Mouse (Mus musculus): ENCODE results near the gene Denr. TPM values are rescaled to one million over a fixed set of nuclear protein-coding genes. Genes with fewer than 3 reads are reported as not detected.
A peak's percentile ranks its signal among the peaks of the same experiment; 100 is the strongest.

Gene Denr
- 10 to 100 TPM; 56.7 to 61.4 TPM for total RNA-seq (2021)

- peak; percentile 100 for DNase-seq
Measured at GRCm38 (mm10) chr5:123906976-123907630, at the start of gene Denr. TSS of gene Denr (plus strand) at chr5:123907175.

GRCm38 (mm10) chr5:123858798-123859197 is 48.2 kb upstream of the Denr start:
- no peak for DNase-seq

- no peak for DNase-seq
Measured at GRCm38 (mm10) chr5:123862374-123863350, 44.3 kb upstream of the Denr start.

- DNase-seq, result no peak
Measured at GRCm38 (mm10) chr5:123863934-123864333, 43.0 kb upstream of the Denr start.

GRCm38 (mm10) chr5:123865365-123865764 is 41.6 kb upstream of the Denr start, which contains the start of gene Hcar2:
TSS of gene Hcar2 (minus strand) at chr5:123865499.
- DNase-seq, result no peak

- DNase-seq, result no peak
Measured at GRCm38 (mm10) chr5:123866457-123866856, 40.5 kb upstream of the Denr start.

- no peak for DNase-seq
Measured at GRCm38 (mm10) chr5:123869615-123870014, 37.4 kb upstream of the Denr start.

- DNase-seq, result no peak
Measured at GRCm38 (mm10) chr5:123874177-123874576, 32.8 kb upstream of the Denr start.

- no peak for DNase-seq
Measured at GRCm38 (mm10) chr5:123878056-123878455, 28.9 kb upstream of the Denr start.

- DNase-seq, result peak; percentile 27
Measured at GRCm38 (mm10) chr5:123879928-123880327, 27.0 kb upstream of the Denr start, which contains the start of gene Hcar1. TSS of gene Hcar1 (minus strand) at chr5:123880020.

- no peak for DNase-seq
Measured at GRCm38 (mm10) chr5:123880778-123881177, 26.2 kb upstream of the Denr start.

GRCm38 (mm10) chr5:123883891-123884290 is 23.1 kb upstream of the Denr start:
- DNase-seq, result no peak

- no peak for DNase-seq
Measured at GRCm38 (mm10) chr5:123884332-123884731, 22.6 kb upstream of the Denr start.

GRCm38 (mm10) chr5:123886365-123886764 is 20.6 kb upstream of the Denr start:
- no peak for DNase-seq

GRCm38 (mm10) chr5:123890312-123890711 is 16.7 kb upstream of the Denr start:
- DNase-seq, result no peak

- no peak for DNase-seq
Measured at GRCm38 (mm10) chr5:123890987-123891386, 16.0 kb upstream of the Denr start.

GRCm38 (mm10) chr5:123891669-123892068 is 15.3 kb upstream of the Denr start:
- DNase-seq, result peak; percentile 59

GRCm38 (mm10) chr5:123893520-123893919 is 13.5 kb upstream of the Denr start:
- no peak for DNase-seq

GRCm38 (mm10) chr5:123896395-123896794 is 10.6 kb upstream of the Denr start:
- DNase-seq, result no peak

GRCm38 (mm10) chr5:123897352-123897751 is 9.6 kb upstream of the Denr start:
- DNase-seq, result no peak

- DNase-seq, result peak; percentile 12
Measured at GRCm38 (mm10) chr5:123904059-123904672, 2.8 kb upstream of the Denr start.

- DNase-seq, result no peak
Measured at GRCm38 (mm10) chr5:123906146-123906975, 614 bp upstream of the Denr start.
